Mouse (Mus musculus) frontal cortex, adult 2 months (tissue): ENCODE data around the gene Vmn1r213. TPM values are rescaled to one million over a fixed set of nuclear protein-coding genes. Genes with fewer than 3 reads are reported as not detected.

ENCODE experiments used
- DNase-seq, 2 experiments: peaks; one replicate each; pipeline ENCODE4 v3.0.0; 2022; ENCODE audit warnings: low spot score in 1 of 2; ENCODE audit errors: extremely low spot score in 1 of 2
- polyA plus RNA-seq: library from polyadenylated mRNA; depleted of rRNA; stranded (reverse); fragments of >200 nt; gene quantifications from 2 replicates; pipeline ENCODE4 v1.2.3, GENCODE M21; 2012; rRNA removed

Gene Vmn1r213
- not detected in 2 replicates for polyA plus RNA-seq

GRCm38 (mm10) chr13:23007356-23007755 is at the start of gene Vmn1r213:
TSS of gene Vmn1r213 (plus strand) at chr13:23007656.
- DNase-seq: no peak

GRCm38 (mm10) chr13:22990214-22990891 is 17.1 kb upstream of the Vmn1r213 start:
- no peak for DNase-seq

- no peak for DNase-seq
Observed at GRCm38 (mm10) chr13:22992178-22992700, 15.2 kb upstream of the Vmn1r213 start.

- no peak for DNase-seq
Observed at GRCm38 (mm10) chr13:22992721-22993120, 14.7 kb upstream of the Vmn1r213 start.

- DNase-seq: no peak
Observed at GRCm38 (mm10) chr13:23018158-23018557, 10.7 kb downstream of the Vmn1r213 start.

GRCm38 (mm10) chr13:23024812-23025211 is 17.4 kb downstream of the Vmn1r213 start:
- no peak for DNase-seq

- no peak for DNase-seq
Observed at GRCm38 (mm10) chr13:23030118-23030517, 22.7 kb downstream of the Vmn1r213 start, which contains the start of gene Vmn1r214. TSS of gene Vmn1r214 (plus strand) at chr13:23030418.

GRCm38 (mm10) chr13:23057778-23058177 is 50.3 kb downstream of the Vmn1r213 start:
- no peak for DNase-seq

Other genes with a start within 250 kb of the Vmn1r213 start
- gene Vmn1r208, start 230.3 kb upstream of the Vmn1r213 start, polyA plus RNA-seq: 0.24 and 0.42 TPM in 2 replicates
- 0.14 and 0.27 TPM in 2 replicates for gene Vmn1r209, start 198.0 kb upstream of the Vmn1r213 start, polyA plus RNA-seq
- not detected in 2 replicates for gene Vmn1r210, start 176.3 kb upstream of the Vmn1r213 start, polyA plus RNA-seq
- not detected in 2 replicates for gene Vmn1r211, start 150.1 kb upstream of the Vmn1r213 start, polyA plus RNA-seq
- gene Vmn1r212, start 123.5 kb upstream of the Vmn1r213 start, polyA plus RNA-seq: not detected in 2 replicates
- gene Vmn1r214, start 22.8 kb downstream of the Vmn1r213 start, polyA plus RNA-seq: not detected in 2 replicates
- not detected in 2 replicates for gene Vmn1r215, start 60.4 kb downstream of the Vmn1r213 start, polyA plus RNA-seq
- gene Vmn1r217, start 110.6 kb downstream of the Vmn1r213 start, polyA plus RNA-seq: not detected in 2 replicates
- gene Vmn1r218, start 125.5 kb downstream of the Vmn1r213 start, polyA plus RNA-seq: not detected in 2 replicates
- not detected in 2 replicates for gene Vmn1r219, start 151.7 kb downstream of the Vmn1r213 start, polyA plus RNA-seq
- gene Vmn1r220, start 180.3 kb downstream of the Vmn1r213 start, polyA plus RNA-seq: not detected in 2 replicates
- not detected in 2 replicates for gene Vmn1r221, start 206.5 kb downstream of the Vmn1r213 start, polyA plus RNA-seq
- gene Vmn1r222, start 228.3 kb downstream of the Vmn1r213 start, polyA plus RNA-seq: not detected in 2 replicates
- not detected in 2 replicates for gene Vmn1r223, start 239.5 kb downstream of the Vmn1r213 start, polyA plus RNA-seq